Mouse (Mus musculus): Measurements from ENCODE around the gene Mag.

The Mag gene

DNA sequence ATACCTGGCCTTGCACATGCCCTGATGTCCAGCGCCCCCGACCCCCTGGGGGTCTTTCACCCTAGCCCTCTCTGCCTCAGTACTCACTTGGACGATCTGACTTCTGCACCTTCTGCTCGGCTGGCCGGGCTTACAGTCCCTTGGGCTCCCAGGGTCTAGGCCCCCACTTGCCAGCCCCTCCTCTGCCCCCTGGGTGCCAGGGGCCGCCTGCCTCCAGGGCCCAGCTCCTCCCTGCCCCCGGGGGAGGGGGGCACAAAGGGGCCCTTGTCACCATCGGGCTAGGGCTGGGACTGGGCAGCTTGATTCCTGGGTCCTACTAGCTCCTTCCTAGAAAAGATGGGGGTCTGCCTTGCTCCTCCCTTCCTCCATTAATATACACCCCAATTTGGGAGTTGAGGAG lies at the start of gene Mag:
Gene Mag, minus strand, starts transcription at position 142 of the 400 bp plus-strand sequence.
- no peak for DNase-seq (ENCODE audit: inconsistent age in 2 of 2, low spot score in 1 of 2)

DNA sequence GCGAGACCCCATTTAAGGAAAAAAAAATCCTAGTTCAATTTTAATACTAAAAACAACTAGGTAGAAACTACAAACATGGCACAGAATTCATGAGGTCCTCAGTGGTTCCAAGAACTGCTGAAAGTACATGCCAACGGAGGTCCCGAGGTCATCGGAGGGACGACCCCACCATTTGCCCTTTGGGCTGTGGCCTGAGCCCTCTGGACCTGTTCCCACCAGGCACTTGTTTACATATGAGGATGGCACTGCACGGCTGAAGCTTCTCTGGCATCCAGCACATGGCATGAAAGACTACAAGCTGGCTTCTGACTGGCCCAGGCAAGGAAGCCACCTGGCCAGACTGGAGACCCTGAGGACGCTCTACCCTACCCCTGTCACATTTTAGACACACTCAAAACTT lies 49.7 kb upstream of the Mag start:
- peak in 1 of 2 experiments; percentile 16 for DNase-seq (ENCODE audit: inconsistent age in 2 of 2, low spot score in 1 of 2)

DNA sequence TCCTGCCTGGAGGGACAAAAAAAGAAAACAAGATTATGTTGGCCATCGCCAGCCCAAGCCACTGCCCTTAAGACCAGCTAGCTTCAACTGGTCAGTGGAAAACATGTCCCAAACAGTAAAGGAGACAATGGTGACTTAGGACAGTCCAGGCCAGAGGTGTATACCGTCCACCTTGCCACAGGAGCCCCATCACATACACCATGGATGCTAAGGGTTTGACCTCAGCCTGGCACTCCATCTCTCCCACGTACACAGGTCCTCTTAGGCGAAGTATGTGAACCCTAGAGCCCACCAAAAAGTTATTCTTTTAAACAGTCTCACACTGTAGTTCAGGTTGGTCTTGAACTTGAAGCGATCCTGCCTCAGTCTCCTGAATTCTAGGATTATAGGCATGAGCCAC lies 48.2 kb upstream of the Mag start:
- DNase-seq (ENCODE audit: inconsistent age in 2 of 2, low spot score in 1 of 2): peak in 1 of 2 experiments; percentile 22

DNA sequence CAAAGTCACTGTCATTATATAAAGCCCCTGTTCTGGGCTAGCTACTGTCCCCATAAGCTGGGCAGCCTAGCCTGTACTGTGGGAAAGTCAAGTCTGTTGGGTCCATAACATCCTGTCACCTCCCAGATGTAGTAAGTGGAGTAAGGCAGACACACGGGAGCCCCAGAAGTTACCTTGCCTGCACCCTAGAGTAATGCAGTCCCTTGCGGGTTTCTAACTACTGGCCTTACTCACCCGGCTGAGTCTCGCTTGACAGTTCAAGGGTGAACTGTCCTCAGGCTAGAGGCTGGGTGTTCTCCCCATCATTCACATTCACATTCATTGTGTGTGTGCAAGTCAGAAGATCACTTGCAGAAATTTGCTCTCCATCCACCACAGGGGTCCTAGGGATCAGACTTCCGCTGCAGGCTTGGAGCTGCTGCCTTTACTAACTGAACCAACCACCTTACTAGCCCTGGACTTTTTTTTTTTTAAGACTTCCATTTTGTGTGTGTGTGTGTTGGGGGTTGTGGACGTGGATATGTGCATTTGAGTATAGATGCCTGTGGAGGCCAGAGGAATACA lies 45.2 kb upstream of the Mag start:
- DNase-seq (ENCODE audit: inconsistent age in 2 of 2, low spot score in 1 of 2): peak; percentile 52 to 75

DNA sequence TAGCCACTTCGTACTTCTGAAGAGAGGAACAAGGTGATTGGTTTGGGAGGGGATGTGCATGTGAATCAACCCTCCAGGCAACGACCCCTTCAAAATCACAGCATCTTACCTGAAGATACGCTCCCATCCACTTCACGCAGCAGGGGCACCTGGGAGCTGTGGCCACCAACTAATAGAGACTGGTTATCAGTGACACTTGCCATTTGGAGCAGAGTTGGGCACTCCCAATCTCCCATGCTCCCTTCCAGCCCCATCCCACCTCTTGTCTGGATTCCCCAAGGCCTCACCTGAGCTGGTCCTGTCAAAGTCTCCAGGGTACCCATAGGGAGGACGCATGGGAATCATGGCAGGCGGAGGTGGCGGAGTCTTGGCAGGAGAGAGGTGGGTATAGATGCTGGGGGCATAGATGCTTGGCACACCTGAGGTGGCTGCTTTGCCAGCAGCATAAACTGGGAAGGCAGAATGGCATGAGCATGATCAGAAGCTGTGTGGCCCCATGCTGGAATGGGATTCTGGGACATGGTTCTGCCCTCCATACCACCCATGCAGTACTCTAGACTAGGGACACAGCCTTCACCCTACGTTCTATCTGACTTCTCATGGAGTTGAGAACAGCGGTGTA lies 44.3 kb upstream of the Mag start:
- DNase-seq (ENCODE audit: inconsistent age in 2 of 2, low spot score in 1 of 2): peak in 1 of 2 experiments; percentile 52

DNA sequence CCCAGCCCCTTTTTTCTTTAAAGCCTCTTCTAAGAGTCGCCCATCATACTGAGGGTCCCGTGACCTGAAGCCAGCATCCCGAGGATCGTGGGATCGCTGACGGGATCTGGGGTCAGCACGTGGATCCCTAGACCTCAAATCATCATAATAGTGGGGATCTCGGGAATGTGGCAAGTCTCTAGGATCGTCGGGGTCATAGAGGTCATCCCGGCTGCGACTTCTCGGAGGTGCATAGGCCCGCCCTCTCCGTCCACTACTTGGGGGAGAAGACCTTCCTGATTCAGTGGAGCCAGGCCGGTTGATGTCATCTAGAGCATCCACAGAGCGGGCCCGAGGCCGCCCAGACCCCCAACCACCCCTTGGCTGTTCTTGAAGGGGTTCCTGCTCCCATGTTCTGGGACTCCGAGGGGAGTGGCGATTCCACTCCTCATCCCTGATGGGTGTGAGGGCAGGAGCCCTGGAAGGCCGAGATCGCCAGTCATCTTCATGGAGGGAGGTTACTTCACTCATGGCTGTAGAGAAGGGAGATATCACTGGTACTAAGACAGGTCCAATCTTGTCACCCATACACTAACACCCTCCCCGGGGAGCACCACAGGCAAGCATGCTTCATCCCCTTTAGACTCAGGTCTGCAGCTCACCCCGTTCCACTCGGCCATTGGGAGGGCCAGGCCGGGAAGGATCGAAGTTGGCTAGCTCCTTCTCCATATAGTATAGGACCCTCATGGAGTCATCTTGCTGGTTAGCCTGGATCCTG lies 43.6 kb upstream of the Mag start:
- peak; percentile 46 to 68 for DNase-seq (ENCODE audit: inconsistent age in 2 of 2, low spot score in 1 of 2)

DNA sequence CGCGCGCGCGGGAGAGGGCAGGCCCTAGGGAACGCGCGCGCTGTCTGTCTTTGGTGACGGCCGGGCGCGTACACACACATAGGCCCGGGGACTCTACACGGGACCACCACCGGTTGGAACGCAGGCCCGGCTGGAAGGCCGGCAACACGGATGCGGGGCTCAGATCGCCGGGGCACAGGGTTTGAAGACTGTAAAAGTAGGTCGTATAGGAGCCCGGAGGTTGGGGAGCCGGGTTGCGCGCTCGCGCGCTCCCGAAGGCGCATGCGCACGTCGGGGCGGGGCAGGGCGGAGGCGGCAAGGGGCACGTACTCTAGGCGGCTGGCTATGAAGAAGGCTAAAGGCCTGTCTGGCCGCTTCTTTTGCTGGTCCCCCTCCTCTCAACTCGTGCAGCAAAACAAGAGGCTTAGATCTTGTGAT lies 42.7 kb upstream of the Mag start:
- DNase-seq (ENCODE audit: inconsistent age in 2 of 2, low spot score in 1 of 2): peak; percentile 95 to 99

DNA sequence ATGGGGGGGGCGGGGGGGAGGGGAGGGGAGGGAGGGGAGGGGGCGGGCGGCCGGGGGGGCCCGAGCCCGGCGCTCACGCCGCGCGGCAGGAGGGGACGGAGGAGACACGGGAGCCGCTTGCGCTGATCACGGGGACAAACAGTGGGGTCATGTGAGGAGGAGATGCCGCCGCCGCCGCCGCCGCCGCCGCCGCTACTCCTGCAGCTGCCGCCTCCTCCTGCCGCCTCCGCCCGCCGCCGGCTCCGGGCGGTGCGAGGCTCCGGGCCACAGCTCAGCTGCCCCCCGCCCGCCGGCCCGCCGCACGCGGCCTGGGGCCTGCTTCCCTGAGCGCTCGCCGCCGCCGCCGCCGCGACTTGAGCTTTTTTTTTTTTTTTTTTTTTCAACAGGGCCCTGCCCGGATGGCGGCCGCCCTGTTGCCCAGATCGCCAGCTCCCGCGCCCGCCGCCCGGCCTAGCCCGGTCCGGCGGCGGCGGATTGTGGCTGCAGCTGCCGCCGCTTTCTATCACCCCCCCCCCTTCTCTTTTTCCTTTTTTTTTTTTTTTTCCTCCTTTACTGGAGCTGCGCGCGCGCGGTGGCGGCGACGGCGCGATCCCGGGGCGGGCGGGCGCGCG lies 42.2 kb upstream of the Mag start, which contains the start of gene Usf2:
Gene Usf2, minus strand, starts transcription at position 48 of the 611 bp plus-strand sequence.
- DNase-seq (ENCODE audit: inconsistent age in 2 of 2, low spot score in 1 of 2): peak; percentile 89 to 93

DNA sequence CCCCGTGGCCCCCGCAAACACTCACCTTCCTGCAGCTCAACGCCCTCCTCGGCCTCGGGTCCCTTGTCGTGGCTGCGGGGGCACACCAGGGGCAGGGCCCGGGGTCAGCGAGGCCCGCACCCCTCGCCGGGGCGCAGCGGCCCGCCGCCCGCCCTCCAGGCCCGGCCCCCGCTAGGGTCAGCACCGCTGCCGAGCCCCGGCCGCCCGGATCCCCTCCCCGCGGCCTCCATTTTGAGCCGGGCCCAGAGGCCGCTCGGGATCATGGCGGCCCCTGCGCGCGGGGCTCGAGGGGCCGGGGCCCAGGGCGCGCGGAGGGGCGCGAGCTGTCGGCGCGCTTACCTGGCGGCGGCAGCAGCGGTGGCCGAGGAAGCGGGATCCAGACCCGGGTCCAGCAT lies 41.7 kb upstream of the Mag start:
- no peak for DNase-seq (ENCODE audit: inconsistent age in 2 of 2, low spot score in 1 of 2)

DNA sequence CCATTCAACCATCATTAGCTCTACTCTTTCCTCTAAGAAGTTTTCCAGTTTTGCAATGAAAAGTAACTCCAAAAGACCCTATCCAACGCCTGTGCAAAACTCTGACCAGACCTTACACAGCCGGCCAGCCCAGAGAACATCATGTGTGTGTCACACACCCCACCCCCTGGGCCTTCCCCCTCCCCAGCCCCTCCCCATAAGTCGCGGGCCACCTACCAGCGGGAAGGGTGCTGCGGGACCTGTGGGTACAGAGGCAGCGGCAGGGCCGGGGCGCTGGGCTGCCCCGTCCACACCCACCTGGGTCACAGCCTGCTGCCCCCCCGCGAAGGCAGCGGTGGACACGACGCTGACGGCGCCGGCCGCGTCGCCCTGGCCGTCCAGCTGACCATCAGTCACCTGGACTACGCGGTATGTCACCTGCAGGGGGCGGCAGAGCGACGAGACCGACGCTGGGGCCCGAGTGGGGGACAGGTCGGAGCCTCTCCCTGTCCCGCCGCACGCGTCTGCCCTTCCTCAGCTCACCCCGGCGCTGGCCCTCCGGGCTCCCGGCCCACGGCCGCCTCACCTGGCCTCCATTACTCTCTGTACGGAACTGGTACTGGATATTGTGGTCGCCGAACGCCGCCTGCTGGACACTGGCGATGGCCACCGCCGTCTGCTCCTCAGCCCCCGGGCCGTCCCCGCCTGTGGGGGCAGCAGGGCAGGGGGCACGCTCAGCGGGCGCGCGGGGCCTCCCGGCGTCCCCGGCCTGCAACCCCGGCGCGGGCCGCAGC lies 41.1 kb upstream of the Mag start:
- peak; percentile 94 to 96 for DNase-seq (ENCODE audit: inconsistent age in 2 of 2, low spot score in 1 of 2)

DNA sequence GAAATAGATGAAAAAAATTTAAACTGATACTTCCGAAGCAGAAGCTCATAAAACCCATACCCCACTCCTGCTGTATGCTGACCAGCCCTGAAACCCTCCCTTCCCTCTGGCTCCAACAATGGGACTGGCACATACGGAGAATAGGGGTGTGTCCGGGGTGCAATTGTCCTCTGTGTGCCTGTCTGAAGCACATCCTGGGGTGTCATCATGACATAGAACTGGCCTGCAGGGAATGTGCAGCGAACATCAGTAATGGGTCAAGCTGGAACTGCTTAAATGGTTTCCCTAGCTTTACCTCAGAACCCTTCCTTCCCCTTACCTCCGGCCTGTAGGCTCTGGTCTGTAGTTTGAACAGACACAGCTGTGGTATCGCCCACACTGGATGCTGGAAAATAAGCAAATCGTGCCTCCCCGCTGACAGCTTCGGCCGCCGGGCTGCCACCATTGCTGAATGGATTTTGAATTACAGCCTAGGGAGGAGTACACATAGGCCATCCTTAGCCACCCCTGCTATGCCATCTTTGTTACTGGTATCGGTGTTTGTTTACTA lies 40.4 kb upstream of the Mag start:
- DNase-seq (ENCODE audit: inconsistent age in 2 of 2, low spot score in 1 of 2): no peak

DNA sequence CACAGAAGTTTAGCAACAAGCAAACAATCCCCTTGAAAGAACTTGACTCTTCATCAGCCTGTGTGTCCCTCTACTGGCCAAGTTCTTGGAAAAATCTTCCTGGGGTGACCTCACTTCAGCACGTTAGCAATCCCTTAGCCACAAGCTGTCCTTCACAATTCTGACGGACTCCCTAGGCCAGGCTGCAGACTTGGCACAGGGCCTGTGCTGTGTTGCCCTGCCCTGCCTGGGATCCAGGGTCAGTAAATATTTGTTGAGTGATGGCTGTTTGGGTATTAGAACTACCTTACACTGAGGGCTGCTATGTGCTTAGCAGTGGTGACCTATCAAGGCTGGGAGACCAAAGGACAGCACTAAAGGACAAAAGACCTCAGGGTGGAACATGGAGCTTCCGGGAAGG lies 39.4 kb upstream of the Mag start:
- DNase-seq (ENCODE audit: inconsistent age in 2 of 2, low spot score in 1 of 2): peak; percentile 86 to 93

DNA sequence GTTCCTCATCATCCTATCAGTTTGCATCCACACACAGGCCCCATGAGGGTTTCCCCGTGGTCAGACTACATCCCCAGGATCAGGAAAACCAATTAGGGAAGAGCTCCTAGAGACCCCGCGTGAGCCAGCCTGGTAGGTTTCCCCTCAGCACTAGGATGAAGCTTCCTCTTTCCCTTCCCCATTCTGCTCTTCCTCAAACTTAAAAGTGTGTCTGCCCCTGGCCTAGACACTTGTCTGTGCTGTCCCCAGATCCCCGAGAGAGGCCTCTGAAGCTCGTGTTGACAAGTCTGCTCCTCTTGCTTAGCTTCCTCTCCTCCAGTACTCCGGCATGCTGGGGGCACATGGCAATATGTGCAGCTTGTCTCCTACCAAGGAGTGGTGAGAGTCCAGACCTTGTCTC lies 38.8 kb upstream of the Mag start:
- DNase-seq (ENCODE audit: inconsistent age in 2 of 2, low spot score in 1 of 2): peak; percentile 37 to 63

DNA sequence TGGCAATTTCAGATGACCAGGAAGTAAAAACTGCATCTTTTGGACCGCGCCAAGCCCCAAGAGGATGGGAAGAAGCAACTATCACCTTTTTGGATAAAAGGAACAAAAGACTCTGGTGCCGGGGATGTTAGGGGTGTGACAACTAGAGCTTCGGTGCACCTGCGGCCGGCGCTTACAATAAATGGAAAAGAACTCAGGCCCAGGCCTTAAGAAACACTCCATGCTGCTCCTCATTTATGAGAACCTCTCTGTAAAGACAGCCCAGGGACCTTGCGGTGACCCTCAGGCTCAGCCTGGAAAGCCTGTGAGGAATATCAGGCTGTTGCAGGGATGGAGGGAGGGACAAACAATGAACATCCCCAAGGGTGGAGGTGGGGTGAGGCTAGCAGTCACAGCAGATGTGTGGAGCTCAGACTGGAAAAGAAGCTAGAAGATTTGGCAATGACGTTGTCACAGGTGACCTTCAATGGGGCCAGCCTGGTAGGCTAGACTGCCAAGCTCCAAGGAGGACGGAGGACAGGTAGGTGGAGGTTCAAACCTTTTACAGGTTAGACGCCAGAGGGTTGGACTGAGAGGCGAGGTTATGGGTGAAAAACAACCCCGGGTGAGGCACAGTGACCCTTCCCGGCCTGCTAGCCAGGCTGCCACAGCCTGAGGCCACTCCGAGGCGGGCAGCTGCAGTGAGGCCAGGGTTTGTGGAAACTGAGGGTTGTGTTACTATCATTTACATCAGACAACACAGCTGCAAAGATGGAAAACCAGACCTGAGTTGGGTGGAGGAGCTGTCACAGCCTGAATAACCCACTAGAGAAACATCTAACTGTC lies 38.0 kb upstream of the Mag start:
- peak in 1 of 2 experiments; percentile 57 for DNase-seq (ENCODE audit: inconsistent age in 2 of 2, low spot score in 1 of 2)

DNA sequence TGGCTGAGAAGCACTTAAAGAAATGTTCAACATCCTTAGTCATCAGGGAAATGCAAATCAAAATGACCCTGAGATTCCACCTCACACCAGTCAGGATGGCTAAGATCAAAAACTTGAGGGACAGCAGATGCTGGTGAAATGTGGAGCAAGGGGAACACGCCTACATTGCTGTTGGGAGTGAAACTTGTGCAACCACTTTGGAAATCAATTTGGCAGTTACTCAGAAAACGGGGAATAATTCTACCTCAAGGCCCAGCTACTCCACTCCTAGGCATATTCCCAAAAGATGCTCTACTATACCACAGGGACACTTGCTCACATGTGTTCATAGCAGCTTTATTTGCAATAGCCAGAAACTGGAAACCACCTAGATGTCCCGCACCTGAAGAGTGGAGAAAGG lies 35.2 kb upstream of the Mag start:
- DNase-seq (ENCODE audit: inconsistent age in 2 of 2, low spot score in 1 of 2): peak in 1 of 2 experiments; percentile 81

DNA sequence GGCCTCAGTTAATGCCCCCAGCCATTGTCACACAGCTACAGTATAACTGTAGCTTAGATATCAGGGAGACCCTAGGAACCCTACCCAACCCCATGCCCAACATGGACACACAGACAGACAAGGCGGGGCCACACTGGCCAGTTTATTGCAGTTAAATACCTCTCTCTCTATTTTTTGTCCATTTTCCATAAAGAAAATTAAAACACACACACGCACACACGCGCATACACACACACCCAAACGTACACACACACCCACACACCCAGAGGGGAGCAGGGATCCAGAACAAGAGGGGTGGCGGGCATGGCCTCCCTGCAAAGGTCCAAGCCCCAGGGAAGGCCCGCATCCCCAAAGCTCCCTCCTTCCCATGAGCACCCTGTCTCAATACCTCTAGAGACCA lies 31.2 kb upstream of the Mag start:
- peak in 1 of 2 experiments; percentile 19 for DNase-seq (ENCODE audit: inconsistent age in 2 of 2, low spot score in 1 of 2)

DNA sequence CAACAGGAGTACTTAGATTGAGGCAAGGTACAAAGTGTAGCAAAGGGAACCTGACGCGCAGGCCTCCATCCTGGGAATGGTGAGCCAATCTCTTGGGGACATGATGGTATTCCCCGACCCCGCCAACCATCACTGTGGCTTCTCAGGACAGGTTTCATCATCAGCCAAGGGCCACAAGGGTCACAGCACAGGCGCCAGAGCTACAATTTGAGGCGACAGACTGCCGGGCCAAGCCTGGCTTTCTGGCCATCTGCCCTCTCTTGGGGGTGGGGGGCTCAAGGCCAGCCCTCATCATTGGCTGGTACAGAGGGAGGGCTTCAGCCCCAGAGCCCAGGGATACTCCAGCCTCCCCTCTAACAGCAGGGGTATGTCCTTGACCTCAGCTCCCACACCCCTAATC lies 30.8 kb upstream of the Mag start:
- peak in 1 of 2 experiments; percentile 33 for DNase-seq (ENCODE audit: inconsistent age in 2 of 2, low spot score in 1 of 2)

DNA sequence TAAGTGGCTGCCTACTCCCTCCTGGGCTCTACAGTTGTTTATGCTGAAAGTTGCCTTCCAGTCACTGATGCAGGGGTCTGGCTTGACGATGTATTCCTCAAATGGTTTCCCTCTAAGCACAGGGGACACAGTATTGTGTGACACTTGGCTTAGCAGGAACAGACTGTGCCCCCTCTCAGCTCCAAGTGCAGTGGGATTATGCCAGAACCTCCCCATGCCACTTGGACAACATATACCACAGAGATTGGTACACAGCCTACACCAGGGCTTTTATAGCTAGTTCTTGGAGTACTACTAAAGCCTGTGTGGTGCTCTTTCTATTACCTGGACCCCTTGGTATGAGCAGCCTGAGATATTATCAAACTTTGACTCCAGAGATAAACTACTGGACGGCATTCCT lies 30.0 kb upstream of the Mag start:
- DNase-seq (ENCODE audit: inconsistent age in 2 of 2, low spot score in 1 of 2): peak in 1 of 2 experiments; percentile 18

DNA sequence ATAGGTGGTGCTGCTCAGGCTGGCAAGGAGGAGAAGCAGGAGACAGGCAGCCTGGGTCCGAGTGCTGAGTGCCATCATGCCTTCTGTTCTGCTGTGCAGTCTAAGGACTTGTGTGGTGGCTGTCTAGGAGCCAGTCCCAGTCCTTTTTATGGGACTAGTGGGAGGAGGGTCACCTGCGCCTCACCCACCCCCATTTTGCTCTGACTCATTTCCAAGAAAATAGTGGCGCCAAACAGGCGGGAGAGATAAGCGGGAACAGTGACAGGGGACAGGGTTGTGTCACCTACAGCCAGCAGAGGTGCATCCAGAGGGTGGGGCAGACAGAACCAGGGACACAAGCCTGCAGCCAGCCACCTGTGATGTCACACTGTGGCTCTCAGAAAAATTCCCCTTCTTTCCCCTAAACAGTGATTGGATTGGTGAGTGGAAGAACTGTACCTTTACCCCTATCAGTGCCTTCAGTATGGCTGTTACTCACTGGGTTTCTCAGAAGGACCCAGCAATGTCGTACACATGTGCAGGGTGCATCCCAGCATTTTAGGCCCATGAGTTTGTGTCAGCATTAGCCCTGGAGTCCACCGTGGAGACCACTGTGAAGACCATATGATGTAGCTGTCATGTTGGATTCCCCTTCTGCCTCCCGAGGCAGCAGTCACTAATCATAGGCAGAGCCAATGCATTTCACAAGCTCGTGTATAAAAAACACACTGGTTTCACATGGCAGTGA lies 29.4 kb upstream of the Mag start, which contains the start of gene Hamp:
Gene Hamp, minus strand, starts transcription at position 124 of the 727 bp plus-strand sequence.
- DNase-seq (ENCODE audit: inconsistent age in 2 of 2, low spot score in 1 of 2): no peak

Measured in adrenal gland, adult (tissue).